Mouse (Mus musculus): ENCODE data around the gene Pcx.

DNA sequence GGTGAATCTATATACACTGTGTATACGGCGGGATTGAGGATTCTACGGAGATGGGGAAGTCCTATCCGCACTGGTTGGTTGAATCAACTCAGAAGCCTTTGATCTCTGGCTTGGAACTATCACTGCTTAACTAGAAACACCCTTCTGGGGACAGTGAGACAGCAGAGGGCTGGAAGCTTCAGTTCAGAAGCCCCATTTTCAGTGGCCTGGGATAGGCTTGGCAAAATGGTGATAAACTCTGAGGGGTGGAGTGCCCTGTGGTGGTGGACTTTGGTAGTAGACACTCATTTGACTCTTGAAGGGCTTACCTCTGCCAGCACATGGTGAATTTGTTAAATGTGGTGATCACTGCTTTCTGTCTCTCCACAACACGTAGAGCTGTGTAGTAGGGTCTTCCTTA, 55.4 kb downstream of the Pcx start:
- no peak for TF ChIP-seq POLR2A (IDR thresholded peaks at IDR 0.05; ENCODE audit: borderline replicate concordance, insufficient read depth, low read length)
- no peak for TF ChIP-seq CTCF (IDR thresholded peaks at IDR 0.05; ENCODE audit: borderline replicate concordance, insufficient read depth, low read depth, low read length)

All from cerebellum, adult 2 months (tissue).